Mouse (Mus musculus) heart, postnatal 25 days (tissue): ENCODE results near the gene Acot5. TPM values are rescaled to one million over a fixed set of nuclear protein-coding genes. Genes with fewer than 3 reads are reported as not detected.

Experiments
- DNase-seq: peaks from one replicate; pipeline ENCODE4 v3.0.0; 2022; ENCODE audit warnings: low spot score
- intact Hi-C: fragments of 180-260 bp; cut with DNase I; formaldehyde crosslinking; loops from one replicate; pipeline ENCODE4 v1.15.1; 2025
- total RNA-seq, 2 experiments: library from RNA; stranded (reverse); gene quantifications; 2 replicates each; pipeline ENCODE4 v1.2.3; 2021

The Acot5 gene
- total RNA-seq, 2 experiments from 2014 or later: not detected

DNA sequence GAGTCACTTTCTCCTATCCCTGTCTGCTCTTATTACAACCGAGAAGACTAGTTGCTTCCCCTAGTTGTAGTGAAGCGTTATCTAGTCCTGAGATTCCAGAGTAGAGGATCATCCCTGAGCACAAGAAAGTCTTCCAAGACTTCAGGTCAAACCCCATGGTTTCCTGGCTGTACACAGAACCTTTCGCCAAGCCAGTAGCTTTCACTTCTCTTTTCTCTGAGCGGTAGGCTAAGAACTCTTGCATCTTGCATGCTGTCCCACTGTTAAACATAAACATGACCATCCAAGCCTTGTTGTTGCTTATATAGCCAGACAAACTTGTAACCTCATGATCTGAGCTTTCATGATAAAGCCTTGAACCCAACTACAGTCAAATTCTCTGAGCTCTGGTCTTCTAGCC lies 41.7 kb downstream of the Acot5 start:
- intact Hi-C loops: no loop called here

GRCm38 (mm10) chr12:84113676-84114075 lies 44.6 kb downstream of the Acot5 start:
- intact Hi-C loops: no loop called here
- DNase-seq: no peak

More for the DNA sequence above, 41.7 kb downstream of the Acot5 start:
- no peak for DNase-seq

DNA sequence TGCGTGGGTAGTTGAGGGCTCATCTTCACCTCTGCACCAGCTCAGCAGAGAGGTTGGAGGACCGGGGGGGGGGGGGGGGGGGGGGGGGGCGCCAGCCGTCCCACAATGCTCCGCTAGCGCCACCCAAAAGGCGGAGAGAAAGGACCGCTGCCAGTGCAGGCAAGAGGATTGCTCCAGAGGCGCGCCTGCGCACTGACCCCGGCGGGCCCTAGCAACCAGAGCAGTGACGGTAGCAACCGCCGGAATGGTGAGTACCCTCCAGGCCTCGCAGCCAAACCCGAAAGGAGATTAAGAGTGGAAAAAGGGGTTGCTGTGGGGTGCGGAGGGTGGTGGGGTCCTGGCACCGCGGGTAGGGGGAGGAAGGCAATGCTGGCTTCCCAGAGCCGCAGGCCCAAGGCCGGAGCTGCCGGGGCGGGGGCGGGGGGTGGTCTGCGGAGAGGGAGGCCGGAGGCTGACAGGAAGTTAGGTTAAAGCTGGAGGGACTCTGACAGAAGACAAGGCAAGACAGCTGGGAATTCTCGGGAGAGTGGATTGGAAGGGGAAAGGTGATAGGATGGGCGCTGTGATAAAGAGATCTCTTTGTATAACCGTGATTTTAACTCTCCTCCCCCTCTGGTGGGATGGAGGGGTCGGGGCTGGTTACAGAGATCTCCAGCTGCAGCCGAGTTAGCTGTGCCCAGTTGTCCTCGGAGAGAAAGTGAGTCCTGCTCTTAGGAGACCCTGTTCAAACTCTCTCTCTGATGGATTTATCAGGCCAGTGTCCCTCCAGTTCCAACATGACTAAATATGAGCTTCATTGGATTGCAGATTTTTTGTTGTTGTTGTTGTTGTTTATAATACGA lies 45.2 kb downstream of the Acot5 start, which contains the start of gene Dnal1:
Gene Dnal1 (plus strand): TSS at position 214 of the 842 bp plus-strand sequence.
- intact Hi-C loops: no loop called here
- DNase-seq: peak; percentile 77

GRCm38 (mm10) chr12:84119584-84119983 lies 50.5 kb downstream of the Acot5 start:
- intact Hi-C loops: no loop called here
- DNase-seq: no peak

Other genes with a start within 250 kb of the Acot5 start
- 10 to 100 TPM; 29.5 to 36.3 TPM for gene Numb, start 147.4 kb upstream of the Acot5 start, total RNA-seq
- 1 to 10 TPM; 5.2 to 5.5 TPM for gene Riox1, start 118.7 kb upstream of the Acot5 start, total RNA-seq
- gene Heatr4, start 84.5 kb upstream of the Acot5 start, total RNA-seq: not detected
- gene Acot2, start 81.5 kb upstream of the Acot5 start, total RNA-seq: 100 to 1,000 TPM; 100 to 107 TPM
- 10 to 100 TPM; 35.8 to 47.2 TPM for gene Acot1, start 59.8 kb upstream of the Acot5 start, total RNA-seq
- 1 to 10 TPM in 1 of 2 experiments, under 1 TPM in 1; 0.94 to 1.5 TPM for gene Acot4, start 30.9 kb upstream of the Acot5 start, total RNA-seq
- gene Gm49366, start 30.4 kb upstream of the Acot5 start, total RNA-seq: not detected
- 1 to 10 TPM; 1.7 TPM for gene Acot3, start 17.2 kb upstream of the Acot5 start, total RNA-seq
- gene Acot6, start 31.3 kb downstream of the Acot5 start, total RNA-seq: 1 to 10 TPM; 2.2 to 2.4 TPM
- 10 to 100 TPM in 1 of 2 experiments, 1 to 10 TPM in 1; 8.2 to 10.1 TPM for gene Dnal1, start 45.0 kb downstream of the Acot5 start, total RNA-seq
- under 1 TPM; 0.14 to 0.18 TPM for gene Pnma1, start 79.2 kb downstream of the Acot5 start, total RNA-seq
- 10 to 100 TPM; 13.8 to 17.7 TPM for gene Elmsan1, start 149.6 kb downstream of the Acot5 start, total RNA-seq
- 100 to 1,000 TPM; 213 to 236 TPM for gene Ptgr2, start 215.9 kb downstream of the Acot5 start, total RNA-seq
- gene Zfp410, start 247.5 kb downstream of the Acot5 start, total RNA-seq: 10 to 100 TPM; 19.5 to 22.1 TPM